Mouse (Mus musculus) forebrain, embryonic 16.5 days (tissue): ENCODE data around the gene Uqcc2. TPM values are rescaled to one million over a fixed set of nuclear protein-coding genes. Genes with fewer than 3 reads are reported as not detected.

Experiments used
- ATAC-seq: fragments of 200-750 bp; cut with Nextera tagmentation; 2 replicates; pipeline ENCODE4 v1.8.0; 2017; ENCODE audit warnings: mild to moderate bottlenecking, moderate library complexity
- H3K27ac ChIP-seq: fragments of 300-500 bp; sonication (generic); 2 replicates; pipeline ENCODE4 v1.5.1; 2014; ENCODE audit warnings: low read length, control low read depth
- H3K27me3 ChIP-seq: fragments of 300-500 bp; sonication (generic); replicated peaks from 2 replicates; pipeline ENCODE4 v1.6.1; 2014; ENCODE audit warnings: low read length; ENCODE audit not compliant: control insufficient read depth, insufficient read depth
- H3K36me3 ChIP-seq: fragments of 300-500 bp; sonication (generic); 2 replicates; pipeline ENCODE4 v1.6.1; 2014; ENCODE audit not compliant: control insufficient read depth, insufficient read depth
- H3K4me1 ChIP-seq: fragments of 300-500 bp; sonication (generic); replicated peaks from 2 replicates; pipeline ENCODE4 v1.6.1; 2014; ENCODE audit warnings: low read length; ENCODE audit not compliant: control insufficient read depth, insufficient read depth
- H3K4me2 ChIP-seq: fragments of 300-500 bp; sonication (generic); 2 replicates; pipeline ENCODE4 v1.6.1; 2014; ENCODE audit warnings: mild to moderate bottlenecking, low read length, control low read depth
- H3K4me3 ChIP-seq: fragments of 300-500 bp; sonication (generic); replicated peaks from 2 replicates; pipeline ENCODE4 v1.5.1; 2014; ENCODE audit warnings: mild to moderate bottlenecking, low read length, control low read depth
- H3K9ac ChIP-seq: fragments of 300-500 bp; sonication (generic); replicated peaks from 2 replicates; pipeline ENCODE4 v1.6.1; 2014; ENCODE audit warnings: low read depth, low read length, control low read depth
- H3K9me3 ChIP-seq: fragments of 300-500 bp; sonication (generic); 2 replicates; pipeline ENCODE4 v1.6.1; 2016; ENCODE audit warnings: low read length; ENCODE audit not compliant: control insufficient read depth
- WGBS: fragments of 180-500 bp; shearing (Covaris S2); extraction: QIAGEN DNeasy Blood & Tissue Kit; methylation state at CpG from one replicate; pipeline ENCODE4 v1.1.7; 2014; 5-methylcytosine and 5-hydroxymethylcytosine counted together
- polyA plus RNA-seq: library from polyadenylated mRNA; unstranded; fragments of >200 nt; fragmentation: Nextera tagmentation; extraction: Ambion mirVana; gene quantifications from 2 replicates; pipeline ENCODE4 v1.2.1, GENCODE M21; 2015

The Uqcc2 gene
- polyA plus RNA-seq, 1 experiment from 2014 or later: 266 TPM

DNA sequence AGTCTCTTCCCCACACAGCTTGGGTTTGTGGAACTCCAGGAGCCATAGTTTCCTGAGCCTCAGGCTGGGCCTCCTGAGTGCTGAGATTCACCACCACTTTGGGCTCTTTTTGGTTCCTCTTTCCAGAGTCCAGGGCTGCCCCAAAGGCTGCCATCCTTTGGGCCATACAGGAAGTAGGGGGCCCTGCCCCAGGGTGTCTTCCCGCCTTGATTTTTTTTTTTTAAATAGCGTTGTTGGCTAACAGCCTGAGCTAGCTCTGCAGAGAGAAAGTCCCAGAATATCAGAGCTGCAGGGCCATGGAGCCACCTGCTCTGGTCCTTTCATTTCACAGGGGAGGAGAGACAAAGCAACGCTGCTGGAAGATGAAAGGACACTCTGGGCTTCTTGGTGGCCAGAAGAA lies 40.0 kb upstream of the Uqcc2 start:
- H3K4me2 ChIP-seq: no peak overlapping the region
- no peaks in the 10 kb centered on the region for H3K9me3 ChIP-seq
- H3K9ac ChIP-seq: no peak overlapping the region
- 61% methylated on average over 3 of the region's 3 CpGs for WGBS
- no peaks in the 10 kb centered on the region for H3K27me3 ChIP-seq
- H3K36me3 ChIP-seq: no peaks in the 10 kb centered on the region
- no peak overlapping the region for H3K27ac ChIP-seq
- peaks cover 11% of the 10 kb centered on the region for H3K4me1 ChIP-seq
- ATAC-seq: no peak
- no peak overlapping the region for H3K4me3 ChIP-seq

DNA sequence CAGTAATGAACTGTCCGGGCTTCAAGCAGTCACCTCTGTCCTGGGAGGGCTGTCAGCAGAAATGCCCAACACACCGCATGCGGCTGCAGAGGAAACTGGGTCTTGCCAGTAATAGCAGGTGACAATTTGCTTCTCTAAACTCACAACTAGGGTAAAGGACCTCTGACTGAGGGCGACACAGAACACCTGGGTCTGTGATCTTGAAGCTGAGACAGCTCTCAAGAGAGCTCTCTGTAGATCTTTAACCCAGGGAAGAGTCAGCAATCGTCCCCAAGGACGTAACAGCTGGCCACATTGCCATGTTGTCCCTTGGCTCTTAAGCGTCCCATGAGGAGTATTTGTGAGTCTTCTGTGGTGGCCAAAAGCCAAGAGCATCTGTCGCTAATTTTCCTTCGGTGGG lies 38.7 kb upstream of the Uqcc2 start:
- WGBS: 86% methylated on average over 9 of the region's 9 CpGs
- no peak for ATAC-seq
- Histone ChIP-seq H3K9ac (no peak overlapping the region), H3K4me3 (no peak overlapping the region), H3K9me3 (no peaks in the 10 kb centered on the region), H3K27ac (no peak overlapping the region), H3K36me3 (no peaks in the 10 kb centered on the region), H3K4me2 (no peak overlapping the region), H3K4me1 (peaks cover 11% of the 10 kb centered on the region), H3K27me3 (no peaks in the 10 kb centered on the region)

DNA sequence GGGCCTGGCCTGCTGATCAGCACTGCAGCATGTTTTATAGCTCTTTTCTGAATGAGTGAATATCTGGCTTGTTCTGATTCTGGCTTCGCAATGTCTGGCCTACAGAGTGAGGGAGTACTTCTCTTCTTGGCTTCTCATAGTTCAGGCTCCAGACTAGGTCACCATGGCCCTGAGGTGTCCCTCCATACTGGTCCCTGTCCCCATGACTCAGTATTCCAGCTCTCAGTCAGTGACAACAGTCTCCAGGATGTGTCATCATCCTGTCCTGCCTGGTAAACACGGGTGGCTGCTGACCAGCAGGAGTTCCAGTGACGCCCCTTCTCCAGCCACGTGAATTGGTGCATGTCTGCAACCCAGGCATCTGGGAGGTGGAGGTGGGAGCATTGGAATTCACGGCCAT lies 37.4 kb upstream of the Uqcc2 start:
- H3K9me3 ChIP-seq: no peaks in the 10 kb centered on the region
- no peak overlapping the region for H3K27ac ChIP-seq
- H3K4me2 ChIP-seq: no peak overlapping the region
- ATAC-seq: no peak
- no peak overlapping the region for H3K4me3 ChIP-seq
- peaks cover 8% of the 10 kb centered on the region for H3K4me1 ChIP-seq
- H3K36me3 ChIP-seq: no peaks in the 10 kb centered on the region
- no peaks in the 10 kb centered on the region for H3K27me3 ChIP-seq
- 84% methylated on average over 5 of the region's 5 CpGs for WGBS
- H3K9ac ChIP-seq: no peak overlapping the region

DNA sequence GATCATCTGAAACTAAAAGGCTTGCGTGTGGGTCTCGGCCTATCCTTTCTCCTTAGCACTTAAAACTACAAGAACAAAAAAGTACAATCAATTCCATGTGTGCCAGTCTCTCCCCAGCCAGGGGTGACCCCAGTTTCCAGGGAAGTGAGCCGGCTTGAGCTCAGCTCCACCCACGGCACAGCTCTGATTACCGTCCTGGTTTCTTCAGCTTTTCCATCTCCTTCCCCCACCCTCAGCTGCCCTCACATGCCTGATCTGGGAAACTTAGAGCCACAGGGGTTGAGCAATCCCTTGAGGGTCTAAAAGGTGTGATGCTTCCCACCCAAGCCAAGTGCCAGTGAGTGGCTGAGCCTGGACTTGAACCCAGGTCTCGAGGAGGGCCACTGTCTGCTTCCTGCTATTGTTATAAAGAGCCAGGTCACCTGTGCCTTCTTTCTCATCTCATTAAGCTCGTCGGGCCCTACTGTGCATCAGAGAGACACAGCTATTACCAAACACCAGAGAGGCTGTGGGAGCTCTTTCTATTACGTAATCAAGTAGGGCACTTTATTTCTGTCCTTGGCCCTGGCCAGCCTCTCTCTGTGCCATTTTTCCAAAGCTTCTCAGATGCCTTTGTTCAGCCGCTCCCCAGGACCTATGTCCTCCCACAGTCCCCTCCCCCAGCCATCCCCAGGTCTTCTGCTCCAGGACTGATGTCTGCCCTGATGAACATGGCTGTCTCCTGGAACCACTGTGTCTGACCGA lies 36.4 kb upstream of the Uqcc2 start:
- Histone ChIP-seq H3K9me3 (no peaks in the 10 kb centered on the region), H3K4me3 (no peak overlapping the region), H3K4me2 (no peak overlapping the region), H3K27me3 (no peaks in the 10 kb centered on the region), H3K9ac (no peak overlapping the region), H3K27ac (no peak overlapping the region), H3K4me1 (no peaks in the 10 kb centered on the region), H3K36me3 (no peaks in the 10 kb centered on the region)
- no peak for ATAC-seq
- 69% methylated on average over 11 of the region's 11 CpGs for WGBS

DNA sequence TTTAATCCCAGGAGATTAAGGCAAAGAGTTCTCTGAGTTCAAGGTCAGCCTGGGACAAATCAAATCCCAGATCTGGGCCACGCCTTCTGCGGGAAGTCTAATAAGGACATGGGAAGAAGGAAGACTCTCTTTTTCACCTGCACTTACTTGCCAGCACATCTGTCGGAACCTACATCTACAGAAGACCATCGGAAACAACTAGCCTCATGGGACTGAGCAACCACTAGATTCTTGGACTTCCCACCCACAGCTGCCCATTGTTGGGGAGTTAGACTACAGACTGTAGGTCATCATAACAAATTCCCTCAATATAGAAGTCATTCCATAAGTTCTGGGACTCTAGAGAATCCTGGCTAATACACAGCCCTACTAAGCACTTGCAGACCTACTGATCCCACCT lies 34.9 kb upstream of the Uqcc2 start:
- ATAC-seq: no peak
- Histone ChIP-seq H3K9me3 (no peaks in the 10 kb centered on the region), H3K27ac (no peak overlapping the region), H3K4me2 (no peak overlapping the region), H3K9ac (no peak overlapping the region), H3K27me3 (no peaks in the 10 kb centered on the region), H3K36me3 (no peaks in the 10 kb centered on the region), H3K4me1 (no peaks in the 10 kb centered on the region), H3K4me3 (no peak overlapping the region)
- whole genome bisulfite sequencing: 94% methylated on average over 4 of the region's 4 CpGs

DNA sequence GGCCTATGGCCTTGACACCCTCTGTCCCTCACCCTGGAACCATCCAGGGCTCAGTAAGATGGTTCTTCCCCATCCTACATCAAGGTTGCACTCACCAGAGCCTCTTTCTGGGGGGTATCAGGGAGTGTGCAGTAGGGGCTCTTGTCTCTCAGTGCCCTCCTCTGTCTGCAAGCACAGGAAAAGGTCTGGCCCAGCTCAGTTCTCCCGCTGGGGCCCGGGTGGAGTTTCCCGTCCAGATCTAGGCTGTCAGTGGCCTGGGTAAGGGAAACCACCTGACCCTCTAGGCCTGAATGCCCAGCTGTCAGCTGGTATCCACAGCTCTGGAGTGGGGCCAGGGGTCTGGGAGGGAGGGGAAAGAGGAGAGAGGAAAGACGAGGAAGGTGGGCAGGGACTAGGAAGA lies 33.8 kb upstream of the Uqcc2 start, which contains the start of gene Ip6k3:
TSS of gene Ip6k3 (minus strand) at position 251 of the 400 bp plus-strand sequence.
- Histone ChIP-seq H3K9me3 (no peaks in the 10 kb centered on the region), H3K27me3 (no peaks in the 10 kb centered on the region), H3K4me1 (no peaks in the 10 kb centered on the region), H3K4me3 (no peak within 1 kb of the TSS), H3K27ac (no peak within 1 kb of the TSS), H3K9ac (no peak within 1 kb of the TSS), H3K36me3 (no peaks in the 10 kb centered on the region), H3K4me2 (no peak within 1 kb of the TSS)
- 52% methylated on average over 4 of the region's 4 CpGs for WGBS
- ATAC-seq: no peak

DNA sequence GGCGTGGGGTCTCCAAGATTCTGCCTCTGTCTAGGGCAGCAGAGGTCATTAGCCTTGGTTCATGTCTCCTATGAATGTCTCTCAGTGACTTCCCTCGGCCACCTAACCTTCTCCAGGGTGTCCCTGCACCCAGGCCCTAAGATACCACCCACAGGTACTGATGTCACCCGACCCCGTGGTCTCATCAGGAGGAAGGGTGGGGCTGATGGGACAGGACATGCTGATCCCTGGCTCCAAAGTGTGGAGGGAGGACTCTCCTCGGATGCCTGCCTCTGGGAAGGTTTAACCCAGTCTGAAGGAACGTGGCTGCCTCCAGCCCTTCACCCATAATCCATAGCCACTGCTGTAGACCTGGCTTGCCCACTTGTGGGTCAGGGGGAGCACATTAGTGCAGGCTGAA lies 33.2 kb upstream of the Uqcc2 start:
- Histone ChIP-seq H3K4me2 (no peak overlapping the region), H3K27ac (no peak overlapping the region), H3K4me3 (no peak overlapping the region), H3K9ac (no peak overlapping the region), H3K4me1 (no peaks in the 10 kb centered on the region), H3K9me3 (no peaks in the 10 kb centered on the region), H3K36me3 (no peaks in the 10 kb centered on the region), H3K27me3 (no peaks in the 10 kb centered on the region)
- WGBS: 72% methylated on average over 6 of the region's 6 CpGs
- ATAC-seq: no peak

DNA sequence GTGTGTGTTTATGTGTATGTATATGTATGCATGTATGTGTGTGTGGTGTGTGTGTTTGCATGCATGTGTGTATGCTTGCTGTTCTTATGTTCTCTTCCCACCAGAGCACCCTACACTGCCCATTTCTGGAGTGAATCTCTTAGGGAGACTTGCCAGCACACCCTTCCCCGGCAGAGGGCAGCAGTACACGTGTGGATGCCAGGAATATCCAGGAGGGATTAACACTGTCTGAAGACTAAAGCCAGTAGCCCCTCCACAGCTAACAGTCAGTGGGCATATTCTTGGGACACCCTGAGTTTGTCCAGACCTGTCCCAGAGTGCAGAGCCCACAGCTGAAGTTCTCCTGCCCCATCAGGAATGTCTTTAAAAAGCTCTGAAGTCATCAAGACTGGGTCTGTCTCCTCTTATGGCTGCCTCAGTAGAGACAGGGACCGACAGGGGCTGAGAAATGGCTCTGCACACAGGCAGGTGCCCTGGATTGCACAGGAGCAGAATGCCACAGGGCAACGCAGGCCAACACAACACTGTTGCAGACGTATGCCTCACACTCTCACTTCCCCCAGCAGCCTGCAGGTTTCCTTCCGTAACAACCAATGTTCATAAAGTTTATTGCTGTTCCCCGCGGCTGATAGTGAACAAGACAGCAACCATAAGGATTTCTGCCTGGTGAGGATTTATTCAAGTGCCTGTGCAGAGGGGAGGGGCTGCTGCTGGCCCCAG lies 31.5 kb upstream of the Uqcc2 start:
- H3K4me1 ChIP-seq: no peaks in the 10 kb centered on the region
- no peak overlapping the region for H3K9ac ChIP-seq
- WGBS: 71% methylated on average over 8 of the region's 8 CpGs
- no peaks in the 10 kb centered on the region for H3K27me3 ChIP-seq
- ATAC-seq: no peak
- no peaks in the 10 kb centered on the region for H3K36me3 ChIP-seq
- no peak overlapping the region for H3K4me3 ChIP-seq
- H3K4me2 ChIP-seq: no peak overlapping the region
- H3K9me3 ChIP-seq: no peaks in the 10 kb centered on the region
- no peak overlapping the region for H3K27ac ChIP-seq

DNA sequence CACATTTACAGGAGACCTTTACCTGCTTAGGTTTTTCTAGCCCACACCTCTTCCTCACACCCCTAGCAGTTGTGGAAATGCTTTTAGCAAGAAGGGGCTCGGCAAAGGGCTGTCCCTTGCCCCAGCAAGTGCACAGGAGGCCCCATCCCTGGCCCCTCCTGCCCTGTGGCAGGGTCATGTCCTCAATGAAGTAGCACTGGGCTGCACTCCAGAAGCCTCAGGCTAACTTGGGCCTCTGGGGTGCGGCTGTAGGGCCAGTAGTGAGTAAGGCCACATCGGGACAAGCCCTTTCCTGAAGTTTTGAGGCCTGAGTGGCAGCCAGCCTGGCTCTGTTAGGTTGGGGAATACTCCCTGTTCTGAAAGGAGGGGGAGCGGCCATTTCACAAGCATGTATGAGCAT lies 27.2 kb upstream of the Uqcc2 start:
- Histone ChIP-seq H3K9ac (no peak overlapping the region), H3K27me3 (no peaks in the 10 kb centered on the region), H3K36me3 (no peaks in the 10 kb centered on the region), H3K4me2 (no peak overlapping the region), H3K27ac (no peak overlapping the region), H3K4me1 (no peaks in the 10 kb centered on the region), H3K9me3 (no peaks in the 10 kb centered on the region), H3K4me3 (no peak overlapping the region)
- ATAC-seq: no peak
- WGBS: 79% methylated on average over 4 of the region's 4 CpGs
